Mouse (Mus musculus) forebrain, embryonic 11.5 days (tissue): ENCODE results near the gene Wdr81. TPM values are rescaled to one million over a fixed set of nuclear protein-coding genes. Genes with fewer than 3 reads are reported as not detected.
A peak's percentile ranks its signal among the peaks of the same experiment; 100 is the strongest.

Source experiments
- ATAC-seq: fragments of 200-750 bp; cut with Nextera tagmentation; replicated peaks from 2 replicates; pipeline ENCODE4 v1.8.0; 2017; ENCODE audit warnings: moderate TSS enrichment; ENCODE audit not compliant: low FRiP score
- DNase-seq: peaks from one replicate; pipeline ENCODE4 v3.0.0-alpha.2; 2017; ENCODE audit warnings: low spot score
- H3K27ac ChIP-seq: fragments of 300-500 bp; sonication (generic); 2 replicates; pipeline ENCODE4 v1.5.1; 2014; ENCODE audit warnings: low read depth, low read length
- H3K27me3 ChIP-seq: fragments of 300-500 bp; sonication (generic); 2 replicates; pipeline ENCODE4 v1.6.1; 2014; ENCODE audit warnings: mild to moderate bottlenecking, low read length, mixed read lengths; ENCODE audit not compliant: control insufficient read depth, insufficient read depth
- H3K36me3 ChIP-seq: fragments of 300-500 bp; sonication (generic); 2 replicates; pipeline ENCODE4 v1.6.1; 2014; ENCODE audit warnings: mild to moderate bottlenecking, low read length, moderate library complexity, mixed read lengths; ENCODE audit not compliant: control insufficient read depth, insufficient read depth
- H3K4me1 ChIP-seq: fragments of 300-500 bp; sonication (generic); replicated peaks from 2 replicates; pipeline ENCODE4 v1.6.1; 2014; ENCODE audit warnings: low read length, mixed read lengths; ENCODE audit not compliant: control insufficient read depth, insufficient read depth
- H3K4me2 ChIP-seq: fragments of 300-500 bp; sonication (generic); 2 replicates; pipeline ENCODE4 v1.6.1; 2014; ENCODE audit warnings: low read depth, mild to moderate bottlenecking, low read length, moderate library complexity, mixed read lengths; ENCODE audit not compliant: severe bottlenecking
- H3K4me3 ChIP-seq: fragments of 300-500 bp; sonication (generic); 2 replicates; pipeline ENCODE4 v1.5.1; 2014; ENCODE audit warnings: low read depth, low read length
- H3K9ac ChIP-seq: fragments of 300-500 bp; sonication (generic); 2 replicates; pipeline ENCODE4 v1.6.1; 2014; ENCODE audit warnings: low read length
- H3K9me3 ChIP-seq: fragments of 300-500 bp; sonication (generic); 2 replicates; pipeline ENCODE4 v1.6.1; 2016; ENCODE audit warnings: low read length, mixed read lengths; ENCODE audit not compliant: control insufficient read depth
- WGBS: fragments of 180-500 bp; shearing (Covaris S2); extraction: QIAGEN DNeasy Blood & Tissue Kit; methylation state at CpG from one replicate; pipeline ENCODE4 v1.1.7; 2014; 5-methylcytosine and 5-hydroxymethylcytosine counted together
- polyA plus RNA-seq: library from polyadenylated mRNA; unstranded; fragments of >200 nt; fragmentation: Nextera tagmentation; extraction: Ambion mirVana; gene quantifications from 2 replicates; pipeline ENCODE4 v1.2.1, GENCODE M21; 2014

Gene Wdr81
- polyA plus RNA-seq, 1 experiment from 2014 or later: 6.5 TPM

GRCm38 (mm10) chr11:75421375-75422012 is 33.0 kb downstream of the Wdr81 start:
- Histone ChIP-seq H3K27ac (no peak overlapping the region), H3K36me3 (no peaks in the 10 kb centered on the region), H3K27me3 (no peaks in the 10 kb centered on the region), H3K4me2 (peak overlapping the region; percentile 31; the same call in 1 of the 2 replicates), H3K4me1 (no peaks in the 10 kb centered on the region; the same call in 1 of the 2 replicates), H3K4me3 (peak overlapping the region; percentile 15; the same call in 1 of the 2 replicates), H3K9me3 (no peaks in the 10 kb centered on the region), H3K9ac (no peak overlapping the region)
- DNase-seq: no peak
- WGBS: 39% methylated on average over 6 of the region's 6 CpGs
- no peak for ATAC-seq

- Histone ChIP-seq H3K4me2 (no peak overlapping the region), H3K4me1 (no peaks in the 10 kb centered on the region; the same call in 1 of the 2 replicates), H3K27me3 (no peaks in the 10 kb centered on the region), H3K27ac (no peak overlapping the region), H3K9ac (no peak overlapping the region), H3K4me3 (no peak overlapping the region), H3K9me3 (no peaks in the 10 kb centered on the region), H3K36me3 (no peaks in the 10 kb centered on the region)
- WGBS: 66% methylated on average over 5 of the region's 5 CpGs
- no peak for ATAC-seq
- no peak for DNase-seq
Measured at GRCm38 (mm10) chr11:75420810-75421374, 33.6 kb downstream of the Wdr81 start.

- no peaks in the 10 kb centered on the region; the same call in 1 of the 2 replicates for H3K4me1 ChIP-seq
- no peak overlapping the region for H3K27ac ChIP-seq
- no peaks in the 10 kb centered on the region for H3K36me3 ChIP-seq
- H3K4me3 ChIP-seq: no peak overlapping the region
- DNase-seq: no peak
- H3K9me3 ChIP-seq: no peaks in the 10 kb centered on the region
- 86% methylated on average over 7 of the region's 7 CpGs for WGBS
- no peaks in the 10 kb centered on the region for H3K27me3 ChIP-seq
- no peak overlapping the region for H3K9ac ChIP-seq
- ATAC-seq: no peak
- no peak overlapping the region for H3K4me2 ChIP-seq
Measured at GRCm38 (mm10) chr11:75420037-75420436, 34.5 kb downstream of the Wdr81 start.

GRCm38 (mm10) chr11:75415994-75416393 is 38.5 kb downstream of the Wdr81 start:
- Histone ChIP-seq H3K4me3 (no peak overlapping the region), H3K27me3 (no peaks in the 10 kb centered on the region), H3K9ac (no peak overlapping the region), H3K27ac (no peak overlapping the region), H3K36me3 (no peaks in the 10 kb centered on the region), H3K9me3 (no peaks in the 10 kb centered on the region), H3K4me2 (no peak overlapping the region), H3K4me1 (no peaks in the 10 kb centered on the region; the same call in 1 of the 2 replicates)
- ATAC-seq: no peak
- 90% methylated on average over 13 of the region's 13 CpGs for WGBS
- no peak for DNase-seq

- no peaks in the 10 kb centered on the region for H3K27me3 ChIP-seq
- H3K4me3 ChIP-seq: no peak overlapping the region
- no peaks in the 10 kb centered on the region for H3K36me3 ChIP-seq
- no peaks in the 10 kb centered on the region for H3K9me3 ChIP-seq
- no peak overlapping the region for H3K27ac ChIP-seq
- ATAC-seq: no peak
- no peak overlapping the region for H3K4me2 ChIP-seq
- H3K9ac ChIP-seq: no peak overlapping the region
- 63% methylated on average over 7 of the region's 7 CpGs for WGBS
- H3K4me1 ChIP-seq: no peaks in the 10 kb centered on the region
- no peak for DNase-seq
Measured at GRCm38 (mm10) chr11:75415096-75415495, 39.4 kb downstream of the Wdr81 start.

- Histone ChIP-seq H3K27me3 (no peaks in the 10 kb centered on the region), H3K4me1 (no peaks in the 10 kb centered on the region), H3K36me3 (no peaks in the 10 kb centered on the region), H3K4me2 (no peak overlapping the region), H3K9me3 (no peaks in the 10 kb centered on the region), H3K27ac (no peak overlapping the region), H3K9ac (no peak overlapping the region), H3K4me3 (no peak overlapping the region)
- no peak for ATAC-seq
- DNase-seq: no peak
- 89% methylated on average over 7 of the region's 7 CpGs for WGBS
Measured at GRCm38 (mm10) chr11:75410591-75410990, 43.9 kb downstream of the Wdr81 start.

GRCm38 (mm10) chr11:75409679-75410575 is 44.6 kb downstream of the Wdr81 start:
- WGBS: 81% methylated on average over 17 of the region's 17 CpGs
- Histone ChIP-seq H3K4me3 (no peak overlapping the region), H3K36me3 (no peaks in the 10 kb centered on the region), H3K4me2 (no peak overlapping the region), H3K27ac (no peak overlapping the region), H3K27me3 (no peaks in the 10 kb centered on the region), H3K9me3 (no peaks in the 10 kb centered on the region), H3K4me1 (no peaks in the 10 kb centered on the region), H3K9ac (no peak overlapping the region)
- ATAC-seq (no peak), DNase-seq (no peak)

GRCm38 (mm10) chr11:75406865-75407264 is 47.7 kb downstream of the Wdr81 start:
- Histone ChIP-seq H3K4me3 (no peak overlapping the region), H3K4me1 (no peaks in the 10 kb centered on the region), H3K9me3 (no peaks in the 10 kb centered on the region), H3K27ac (no peak overlapping the region), H3K27me3 (no peaks in the 10 kb centered on the region), H3K9ac (no peak overlapping the region), H3K4me2 (no peak overlapping the region), H3K36me3 (no peaks in the 10 kb centered on the region)
- DNase-seq (no peak), ATAC-seq (no peak)
- WGBS: 41% methylated on average over 3 of the region's 3 CpGs
